Mouse (Mus musculus): ENCODE measurements at regions not wholly inside any gene's neighbourhood (a gene's known extent, or its start where the extent isn't known, plus 50 kb on each side); places are given as distances from the start of the nearest gene placed in this dataset.

DNA sequence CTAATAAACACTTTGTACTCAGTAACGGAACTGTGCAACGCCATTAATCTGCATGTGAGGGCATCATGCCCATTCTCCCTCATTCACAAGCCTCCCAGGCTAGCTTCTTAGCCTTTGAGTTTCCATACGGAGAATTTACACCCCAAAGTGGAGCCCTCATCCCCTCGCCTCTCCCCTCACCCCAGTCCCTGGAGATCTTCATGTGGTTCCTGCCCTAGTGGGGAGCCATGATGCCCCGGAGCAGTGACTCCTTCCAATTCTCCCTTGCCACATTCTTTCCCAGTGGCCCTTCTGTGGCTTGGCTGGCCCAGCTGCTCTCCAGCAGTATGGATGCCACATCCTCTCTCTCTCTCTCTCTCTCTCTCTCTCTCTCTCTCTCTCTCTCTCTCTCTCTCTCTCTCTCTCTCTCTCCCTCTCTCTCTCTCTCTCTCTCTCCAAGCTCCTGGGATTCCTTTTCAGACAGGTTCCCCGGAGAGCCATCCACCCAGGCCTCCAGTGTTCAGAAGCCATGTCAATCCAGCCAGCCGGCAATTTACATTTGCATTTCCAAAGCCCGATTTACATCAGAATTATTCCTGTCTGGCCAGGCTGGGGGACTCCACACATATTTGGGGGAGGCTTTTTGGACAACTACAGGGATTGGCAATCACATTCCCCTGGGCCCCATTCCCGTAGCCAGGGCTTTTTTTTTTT lies 139.2 kb downstream of the Pja1 start:
- no peaks in the 10 kb centered on the region for H3K9me3 ChIP-seq
- peaks cover 76% of the 10 kb centered on the region for H3K27me3 ChIP-seq (replicated peaks)
- H3K36me3 ChIP-seq (replicated peaks; ENCODE audit: low read length) = no peaks in the 10 kb centered on the region
- 0 out of 2 replicates have a peak, but pooled peaks cover 3% of the 10 kb centered on the region for H3K4me1 ChIP-seq
- H3K4me3 ChIP-seq (replicated peaks) = no peak overlapping the region
- TF ChIP-seq FLI1 (IDR thresholded peaks at IDR 0.05; ENCODE audit: low read length) (no peak), GATA1 (IDR thresholded peaks at IDR 0.05; ENCODE audit: borderline replicate concordance, low read length) (no peak)

DNA sequence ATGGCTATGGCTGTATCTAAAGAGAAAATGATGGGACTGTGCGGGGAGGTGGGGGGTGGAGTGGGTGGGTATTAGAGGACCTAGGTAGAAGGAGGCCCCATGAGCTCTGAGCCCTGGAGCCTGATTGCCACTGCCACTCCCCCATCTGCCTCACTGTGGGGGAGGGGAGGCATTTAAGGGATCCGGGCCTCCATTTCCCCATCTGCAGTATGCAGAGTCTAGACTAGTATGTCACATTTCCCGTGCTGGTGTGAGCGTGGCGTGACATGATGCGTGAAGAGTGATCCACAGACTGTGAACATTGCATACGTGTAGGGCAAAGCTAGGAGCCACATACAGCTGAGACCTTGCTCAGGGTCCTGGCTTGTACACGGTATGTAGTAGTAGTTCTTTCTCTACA lies 140.7 kb downstream of the Pja1 start:
- TF ChIP-seq GATA1 (IDR thresholded peaks at IDR 0.05; ENCODE audit: borderline replicate concordance, low read length) = no peak
- no peak for TF ChIP-seq FLI1 (IDR thresholded peaks at IDR 0.05; ENCODE audit: low read length)
- Histone ChIP-seq H3K9me3 (no peaks in the 10 kb centered on the region), H3K4me1 (no peaks in the 10 kb centered on the region), H3K4me3 (replicated peaks) (no peak overlapping the region), H3K27me3 (replicated peaks) (peaks cover 73% of the 10 kb centered on the region), H3K36me3 (replicated peaks; ENCODE audit: low read length) (no peaks in the 10 kb centered on the region)

- Histone ChIP-seq H3K4me3 (replicated peaks) (no peak overlapping the region), H3K4me1 (peaks cover 14% of the 10 kb centered on the region), H3K27me3 (replicated peaks) (peaks cover 73% of the 10 kb centered on the region), H3K9me3 (no peaks in the 10 kb centered on the region), H3K36me3 (replicated peaks; ENCODE audit: low read length) (no peaks in the 10 kb centered on the region)
- TF ChIP-seq GATA1 (IDR thresholded peaks at IDR 0.05; ENCODE audit: borderline replicate concordance, low read length) (no peak), FLI1 (IDR thresholded peaks at IDR 0.05; ENCODE audit: low read length) (no peak)
Measured at GRCm38 (mm10) chrX:99328576-99328975, 142.5 kb downstream of the Pja1 start.

DNA sequence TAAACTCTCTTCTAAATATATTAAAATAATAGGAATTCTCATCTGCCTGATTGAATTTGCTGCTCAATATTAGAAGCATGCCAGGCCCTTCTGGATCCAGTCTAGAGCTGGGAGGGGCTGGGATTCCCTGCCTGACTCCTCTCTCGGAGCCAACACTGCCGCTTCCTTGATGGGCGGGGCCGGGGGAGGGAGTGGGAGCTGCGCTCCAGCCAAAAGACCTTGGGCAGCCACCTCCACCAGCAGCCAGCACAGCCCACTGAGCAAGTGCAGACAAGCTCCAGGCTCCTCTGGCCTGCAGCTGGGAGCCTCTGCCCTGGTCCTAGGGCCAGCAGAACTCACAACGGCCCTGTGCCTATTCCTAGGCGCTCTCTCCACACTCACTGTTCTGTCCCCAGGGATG lies 144.9 kb downstream of the Pja1 start:
- Histone ChIP-seq H3K27me3 (replicated peaks) (peaks cover 81% of the 10 kb centered on the region), H3K36me3 (replicated peaks; ENCODE audit: low read length) (no peaks in the 10 kb centered on the region), H3K4me1 (peaks cover 14% of the 10 kb centered on the region), H3K4me3 (replicated peaks) (no peak overlapping the region), H3K9me3 (no peaks in the 10 kb centered on the region)
- TF ChIP-seq GATA1 (IDR thresholded peaks at IDR 0.05; ENCODE audit: borderline replicate concordance, low read length) = no peak
- TF ChIP-seq FLI1 (IDR thresholded peaks at IDR 0.05; ENCODE audit: low read length) = no peak

GRCm38 (mm10) chrX:99325460-99325859 lies 145.6 kb downstream of the Pja1 start:
- H3K4me1 ChIP-seq = peaks cover 14% of the 10 kb centered on the region
- peaks cover 80% of the 10 kb centered on the region for H3K27me3 ChIP-seq (replicated peaks)
- H3K9me3 ChIP-seq = no peaks in the 10 kb centered on the region
- H3K4me3 ChIP-seq (replicated peaks) = no peak overlapping the region
- H3K36me3 ChIP-seq (replicated peaks; ENCODE audit: low read length) = no peaks in the 10 kb centered on the region
- TF ChIP-seq FLI1 (IDR thresholded peaks at IDR 0.05; ENCODE audit: low read length) (no peak), GATA1 (IDR thresholded peaks at IDR 0.05; ENCODE audit: borderline replicate concordance, low read length) (no peak)

DNA sequence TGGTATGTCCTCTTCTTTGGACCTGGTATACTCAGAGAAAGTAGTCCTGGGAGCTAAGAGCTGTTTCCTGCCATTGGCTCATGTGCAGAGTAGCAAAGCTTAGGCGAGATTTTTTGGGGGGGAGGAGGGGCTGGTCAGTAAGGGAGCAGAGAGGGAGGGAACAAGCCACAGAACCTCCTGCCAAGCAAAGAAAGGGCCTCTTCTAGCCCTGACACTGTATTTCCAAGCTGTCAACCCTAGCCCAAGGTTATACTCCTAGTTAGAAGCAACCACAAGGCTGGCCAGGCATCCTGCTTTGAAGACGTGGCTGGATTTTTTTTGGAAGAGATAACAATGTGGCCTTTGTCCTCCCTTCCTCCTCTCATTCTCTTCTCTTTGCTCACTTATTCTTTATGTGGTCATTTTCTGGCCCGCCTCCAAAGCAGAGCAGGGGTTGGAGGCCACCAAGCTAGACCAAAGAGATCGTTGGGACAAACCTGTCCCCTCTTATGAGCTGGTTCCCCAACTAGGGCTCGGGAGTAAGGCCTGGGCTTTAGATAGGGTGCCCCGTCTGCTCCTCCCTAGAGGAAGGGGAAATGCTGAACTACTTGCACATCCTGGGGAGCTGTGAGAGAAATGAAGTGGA lies 146.4 kb downstream of the Pja1 start:
- no peak for TF ChIP-seq FLI1 (IDR thresholded peaks at IDR 0.05; ENCODE audit: low read length)
- TF ChIP-seq GATA1 (IDR thresholded peaks at IDR 0.05; ENCODE audit: borderline replicate concordance, low read length) = no peak
- Histone ChIP-seq H3K36me3 (replicated peaks; ENCODE audit: low read length) (no peaks in the 10 kb centered on the region), H3K27me3 (replicated peaks) (peaks cover 81% of the 10 kb centered on the region), H3K9me3 (no peaks in the 10 kb centered on the region), H3K4me3 (replicated peaks) (no peak overlapping the region), H3K4me1 (peaks cover 14% of the 10 kb centered on the region)

GRCm38 (mm10) chrX:99319791-99320190 lies 151.3 kb downstream of the Pja1 start:
- no peak for TF ChIP-seq GATA1 (IDR thresholded peaks at IDR 0.05; ENCODE audit: borderline replicate concordance, low read length)
- H3K4me1 ChIP-seq = peaks cover 15% of the 10 kb centered on the region
- no peaks in the 10 kb centered on the region for H3K36me3 ChIP-seq (replicated peaks; ENCODE audit: low read length)
- H3K4me3 ChIP-seq (replicated peaks) = no peak overlapping the region
- H3K9me3 ChIP-seq = no peaks in the 10 kb centered on the region
- H3K27me3 ChIP-seq (replicated peaks) = peaks cover 75% of the 10 kb centered on the region

GRCm38 (mm10) chrX:99319163-99319562 lies 151.9 kb downstream of the Pja1 start:
- Histone ChIP-seq H3K27me3 (replicated peaks) (peaks cover 69% of the 10 kb centered on the region), H3K9me3 (no peaks in the 10 kb centered on the region), H3K4me1 (peaks cover 9% of the 10 kb centered on the region), H3K4me3 (replicated peaks) (no peak overlapping the region), H3K36me3 (replicated peaks; ENCODE audit: low read length) (no peaks in the 10 kb centered on the region)
- TF ChIP-seq FLI1 (IDR thresholded peaks at IDR 0.05; ENCODE audit: low read length) (no peak), GATA1 (IDR thresholded peaks at IDR 0.05; ENCODE audit: borderline replicate concordance, low read length) (no peak)

- H3K4me3 ChIP-seq (replicated peaks) = no peak overlapping the region
- no peaks in the 10 kb centered on the region for H3K36me3 ChIP-seq (replicated peaks; ENCODE audit: low read length)
- H3K4me1 ChIP-seq = peaks cover 5% of the 10 kb centered on the region; the same call in 1 of the 2 replicates
- no peaks in the 10 kb centered on the region for H3K9me3 ChIP-seq
- TF ChIP-seq GATA1 (IDR thresholded peaks at IDR 0.05; ENCODE audit: borderline replicate concordance, low read length) (no peak), FLI1 (IDR thresholded peaks at IDR 0.05; ENCODE audit: low read length) (no peak)
- peaks cover 66% of the 10 kb centered on the region for H3K27me3 ChIP-seq (replicated peaks)
Measured at GRCm38 (mm10) chrX:99318141-99318540, 152.9 kb downstream of the Pja1 start.

DNA sequence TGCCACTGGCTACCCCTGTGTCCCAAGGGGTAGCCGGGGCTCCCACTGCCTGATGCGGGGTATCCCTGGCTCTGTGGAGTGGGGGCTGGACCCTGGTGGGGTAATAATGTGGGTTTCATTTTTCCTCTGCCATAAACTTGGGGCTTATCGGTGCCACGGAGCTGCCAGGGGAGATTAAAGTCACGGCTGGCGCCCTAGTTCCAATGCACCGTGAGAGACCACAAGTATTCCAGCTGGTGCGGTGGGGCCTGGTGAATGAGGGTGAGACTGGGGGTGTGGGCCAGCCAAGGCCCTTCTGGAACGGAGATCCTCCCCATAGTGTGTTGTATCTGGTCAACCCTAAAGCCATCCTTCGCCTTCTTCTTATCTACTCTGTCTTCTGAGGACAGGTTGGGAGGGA lies 153.3 kb downstream of the Pja1 start:
- Histone ChIP-seq H3K4me1 (peaks cover 5% of the 10 kb centered on the region; the same call in 1 of the 2 replicates), H3K36me3 (replicated peaks; ENCODE audit: low read length) (no peaks in the 10 kb centered on the region), H3K4me3 (replicated peaks) (no peak overlapping the region), H3K27me3 (replicated peaks) (peaks cover 62% of the 10 kb centered on the region), H3K9me3 (no peaks in the 10 kb centered on the region)
- TF ChIP-seq GATA1 (IDR thresholded peaks at IDR 0.05; ENCODE audit: borderline replicate concordance, low read length) = no peak
- TF ChIP-seq FLI1 (IDR thresholded peaks at IDR 0.05; ENCODE audit: low read length) = no peak
